Mouse (Mus musculus): ENCODE measurements around the gene Armh3. TPM values are rescaled to one million over a fixed set of nuclear protein-coding genes. Genes with fewer than 3 reads are reported as not detected.

Armh3 gene
- polyA plus RNA-seq, 1 experiment from 2014 or later: 9.6 TPM

DNA sequence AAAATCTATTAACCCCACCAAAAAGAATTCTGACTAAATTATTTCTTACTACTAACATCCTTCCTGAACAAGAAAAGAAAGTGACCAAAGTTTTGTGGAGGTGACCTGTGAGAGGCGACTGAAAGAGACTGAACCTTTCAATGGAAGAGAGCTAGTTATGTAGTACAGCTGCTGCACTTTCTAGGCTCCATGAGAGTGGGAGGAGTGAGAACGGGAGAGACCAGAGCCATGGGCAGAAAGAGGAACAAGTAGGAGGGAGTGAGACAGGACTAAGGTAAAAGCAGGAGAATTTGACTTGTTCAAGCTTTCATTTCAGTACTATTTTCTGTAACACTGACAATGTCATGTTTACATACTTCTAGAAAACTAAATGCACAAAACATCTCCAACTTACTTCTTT is 222.8 kb downstream of the Armh3 start:
- Histone ChIP-seq H3K27ac (ENCODE audit: low read depth, low read length) (no peak overlapping the region), H3K4me2 (no peak overlapping the region), H3K9me3 (replicated peaks; ENCODE audit: control insufficient read depth, low read length) (no peaks in the 10 kb centered on the region), H3K36me3 (ENCODE audit: control insufficient read depth, insufficient read depth, low read length) (peaks cover 51% of the 10 kb centered on the region), H3K9ac (ENCODE audit: low read depth, low read length) (no peak overlapping the region), H3K4me1 (ENCODE audit: control insufficient read depth, insufficient read depth, low read length) (peaks cover 1% of the 10 kb centered on the region; the same call in 1 of the 2 replicates), H3K4me3 (ENCODE audit: low read depth, low read length) (no peak overlapping the region), H3K27me3 (ENCODE audit: control insufficient read depth, insufficient read depth, low read length) (no peaks in the 10 kb centered on the region)
- 82% methylated on average over 2 of the region's 2 CpGs for WGBS (ENCODE audit: insufficient replicate concordance)
- ATAC-seq (replicated peaks; ENCODE audit: insufficient number of reproducible peaks, low FRiP score, low TSS enrichment): no peak

DNA sequence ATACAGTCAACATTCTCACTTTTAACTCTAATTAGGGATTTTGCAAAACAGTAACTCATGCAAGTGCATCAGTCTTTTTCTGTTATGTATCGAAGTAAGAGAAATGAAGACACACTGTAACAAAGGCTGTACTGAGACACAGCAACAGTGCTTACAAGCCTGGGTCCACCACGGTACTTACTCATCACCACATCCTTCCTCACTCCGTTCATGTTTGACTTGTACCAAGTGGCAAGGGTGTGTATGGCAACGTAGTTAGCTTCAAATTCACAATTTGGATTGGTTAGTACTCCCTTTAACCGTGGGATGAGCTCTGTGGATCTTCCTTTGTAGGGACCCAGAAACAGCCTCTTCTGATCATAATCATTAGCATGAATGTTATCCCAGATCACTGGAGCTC is 226.8 kb downstream of the Armh3 start:
- H3K27ac ChIP-seq (ENCODE audit: low read depth, low read length): no peak overlapping the region
- no peak overlapping the region for H3K9ac ChIP-seq (ENCODE audit: low read depth, low read length)
- no peaks in the 10 kb centered on the region for H3K9me3 ChIP-seq (replicated peaks; ENCODE audit: control insufficient read depth, low read length)
- 90% methylated on average over 5 of the region's 5 CpGs for WGBS (ENCODE audit: insufficient replicate concordance)
- H3K4me3 ChIP-seq (ENCODE audit: low read depth, low read length): no peak overlapping the region
- no peak for ATAC-seq (replicated peaks; ENCODE audit: insufficient number of reproducible peaks, low FRiP score, low TSS enrichment)
- no peak overlapping the region for H3K4me2 ChIP-seq
- H3K27me3 ChIP-seq (ENCODE audit: control insufficient read depth, insufficient read depth, low read length): no peaks in the 10 kb centered on the region
- H3K36me3 ChIP-seq (ENCODE audit: control insufficient read depth, insufficient read depth, low read length): peaks cover 59% of the 10 kb centered on the region
- H3K4me1 ChIP-seq (ENCODE audit: control insufficient read depth, insufficient read depth, low read length): no peaks in the 10 kb centered on the region

Other genes starting within 250 kb of the Armh3 start
- gene Npm3, start 248.9 kb downstream of the Armh3 start, polyA plus RNA-seq (2014; fragmentation: Nextera tagmentation; extraction: Ambion mirVana): 11.4 and 13.6 TPM in 2 replicates
- gene Mgea5, start 214.7 kb downstream of the Armh3 start, polyA plus RNA-seq (2014; fragmentation: Nextera tagmentation; extraction: Ambion mirVana): 40.2 and 48.3 TPM in 2 replicates
- 0.45 and 0.66 TPM in 2 replicates for gene Kcnip2, start 182.4 kb downstream of the Armh3 start, polyA plus RNA-seq (2014; fragmentation: Nextera tagmentation; extraction: Ambion mirVana)
- 3.0 and 3.6 TPM in 2 replicates for gene Hps6, start 5.0 kb upstream of the Armh3 start, polyA plus RNA-seq (2014; fragmentation: Nextera tagmentation; extraction: Ambion mirVana)
- gene Pprc1, start 46.4 kb upstream of the Armh3 start, polyA plus RNA-seq (2014; fragmentation: Nextera tagmentation; extraction: Ambion mirVana): 36.8 and 46.7 TPM in 2 replicates
- 53.6 and 59.7 TPM in 2 replicates for gene Ldb1, start 46.7 kb upstream of the Armh3 start, polyA plus RNA-seq (2014; fragmentation: Nextera tagmentation; extraction: Ambion mirVana)
- 64.1 and 65.4 TPM in 2 replicates for gene Nolc1, start 77.4 kb upstream of the Armh3 start, polyA plus RNA-seq (2014; fragmentation: Nextera tagmentation; extraction: Ambion mirVana)
- gene Elovl3, start 133.4 kb upstream of the Armh3 start, polyA plus RNA-seq (2014; fragmentation: Nextera tagmentation; extraction: Ambion mirVana): not detected in 2 replicates
- gene Pitx3, start 149.8 kb upstream of the Armh3 start, polyA plus RNA-seq (2014; fragmentation: Nextera tagmentation; extraction: Ambion mirVana): 0.26 TPM in 1 of 2 replicates, not detected in the other
- gene Gbf1, start 154.0 kb upstream of the Armh3 start, polyA plus RNA-seq (2014; fragmentation: Nextera tagmentation; extraction: Ambion mirVana): 34.0 and 45.7 TPM in 2 replicates